Mouse (Mus musculus): ENCODE measurements at regions not wholly inside any gene's neighbourhood (a gene's known extent, or its start where the extent isn't known, plus 50 kb on each side); places are given as distances from the start of the nearest gene placed in this dataset.

DNA sequence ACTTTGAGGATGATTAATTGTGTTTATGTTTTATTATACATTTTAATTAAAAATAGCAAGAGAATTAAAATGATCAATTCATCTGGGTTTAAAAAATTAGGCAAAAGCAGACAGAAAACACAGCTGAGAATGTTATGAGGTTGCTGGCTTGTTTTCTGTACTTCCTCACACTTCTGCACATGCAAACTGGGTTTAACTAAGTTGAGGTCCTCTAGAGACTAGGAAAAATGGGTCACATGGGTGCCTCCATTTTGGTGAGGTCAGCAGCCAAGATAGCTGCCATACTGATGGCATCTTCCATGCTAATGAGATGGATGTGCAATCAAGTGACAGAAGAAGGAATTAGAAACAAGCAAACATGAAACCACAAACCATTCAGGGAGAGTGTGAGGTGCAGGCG, 64.7 kb upstream of the Gm5150 start:
- TF ChIP-seq GATA1 (IDR thresholded peaks at IDR 0.05; ENCODE audit: borderline replicate concordance, low read length) (no peak), FLI1 (IDR thresholded peaks at IDR 0.05; ENCODE audit: low read length) (no peak)
